Mouse (Mus musculus): ENCODE measurements around the gene Tbc1d4.

The Tbc1d4 gene

DNA sequence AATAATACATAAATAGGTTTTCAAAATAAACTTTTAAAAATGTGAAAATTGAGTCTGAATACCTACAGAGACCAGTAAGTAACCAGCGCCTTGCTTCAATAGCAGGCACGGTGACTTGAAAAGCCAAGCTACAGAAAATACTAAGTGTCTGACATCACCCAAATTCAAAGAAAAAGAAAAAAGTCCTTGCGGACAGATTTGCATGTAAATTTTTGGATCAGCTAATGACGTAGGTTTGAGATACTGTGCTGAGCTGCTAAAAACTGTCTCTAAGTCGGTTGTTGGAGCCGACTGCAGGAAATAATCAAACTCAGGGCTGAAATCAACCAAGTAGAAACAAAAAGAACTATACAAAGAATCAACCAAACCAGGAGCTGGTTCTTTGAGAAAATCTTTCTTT, 107.1 kb downstream of the Tbc1d4 start:
- DNase-seq (ENCODE audit: low spot score) = no peak

DNA sequence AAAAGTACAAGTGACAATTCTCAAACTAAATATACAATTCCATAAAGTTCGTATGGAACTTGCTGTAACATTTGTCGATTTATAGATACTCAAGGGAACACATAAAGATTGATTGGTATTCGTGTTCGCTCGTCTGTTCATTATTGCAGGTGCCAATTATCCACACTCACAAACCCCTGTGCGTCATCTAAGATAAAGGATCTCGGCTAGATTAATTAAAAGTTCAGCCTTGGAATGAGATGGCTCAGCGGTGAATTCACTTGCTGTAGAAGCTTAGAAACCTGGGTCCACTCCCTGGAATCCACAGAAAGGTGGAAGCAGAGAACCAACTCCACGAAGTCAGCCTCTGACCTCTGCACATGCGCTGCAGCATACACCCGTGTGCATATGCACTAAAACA, 107.5 kb downstream of the Tbc1d4 start:
- no peak for DNase-seq (ENCODE audit: low spot score)

GRCm38 (mm10) chr14:101500826-101501225, 108.2 kb downstream of the Tbc1d4 start:
- DNase-seq (ENCODE audit: low spot score) = no peak

GRCm38 (mm10) chr14:101499838-101500237, 109.2 kb downstream of the Tbc1d4 start:
- DNase-seq (ENCODE audit: low spot score) = no peak

DNA sequence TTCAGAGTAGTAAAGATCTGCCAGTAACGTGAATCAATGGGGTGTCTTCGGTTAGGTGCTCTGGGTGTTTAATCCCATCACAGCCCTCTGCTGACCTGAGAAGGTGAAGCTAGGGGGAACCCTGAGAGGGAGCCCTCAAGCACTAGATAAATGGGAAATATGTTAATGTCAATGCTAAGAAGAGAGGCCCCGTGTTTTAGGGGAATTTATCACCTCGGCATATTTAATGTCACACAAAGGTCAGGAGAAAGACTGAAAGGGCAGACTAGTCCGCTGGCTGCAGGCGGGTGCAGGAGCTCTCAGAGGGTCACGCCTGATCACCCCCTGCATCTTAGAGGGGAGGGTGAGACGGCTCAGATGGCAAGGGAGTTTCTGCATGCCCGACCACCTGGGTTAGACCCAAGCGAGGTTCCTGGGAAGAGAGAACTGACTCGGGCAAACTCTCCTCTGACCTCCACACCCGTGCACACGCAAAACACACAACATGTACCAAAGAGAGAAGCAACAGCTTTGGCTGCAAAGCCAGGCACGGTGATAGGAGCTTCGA, 120.7 kb downstream of the Tbc1d4 start:
- no peak for DNase-seq (ENCODE audit: low spot score)

DNA sequence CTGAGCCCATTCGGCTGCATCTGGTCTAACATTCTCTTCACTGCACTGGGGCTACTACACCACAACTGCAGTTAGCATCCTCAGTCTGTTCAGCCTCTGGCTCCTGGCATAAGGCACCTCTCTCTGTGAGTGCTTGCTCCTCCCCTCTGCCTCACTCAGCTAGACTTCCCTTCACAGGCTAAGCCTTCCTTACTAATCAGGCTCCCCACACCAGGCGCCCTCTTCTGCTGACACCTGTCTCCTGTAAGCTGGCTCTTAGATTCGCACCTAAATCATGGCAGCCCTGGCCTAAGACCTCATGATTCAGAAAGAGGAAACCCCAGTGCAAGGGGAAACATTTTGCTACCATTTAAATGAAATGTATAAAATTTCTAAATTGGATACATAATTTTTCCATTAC, 122.4 kb downstream of the Tbc1d4 start:
- DNase-seq (ENCODE audit: low spot score) = no peak

- DNase-seq (ENCODE audit: low spot score) = peak; percentile 71
Measured at GRCm38 (mm10) chr14:101483230-101483629, 125.8 kb downstream of the Tbc1d4 start.

DNA sequence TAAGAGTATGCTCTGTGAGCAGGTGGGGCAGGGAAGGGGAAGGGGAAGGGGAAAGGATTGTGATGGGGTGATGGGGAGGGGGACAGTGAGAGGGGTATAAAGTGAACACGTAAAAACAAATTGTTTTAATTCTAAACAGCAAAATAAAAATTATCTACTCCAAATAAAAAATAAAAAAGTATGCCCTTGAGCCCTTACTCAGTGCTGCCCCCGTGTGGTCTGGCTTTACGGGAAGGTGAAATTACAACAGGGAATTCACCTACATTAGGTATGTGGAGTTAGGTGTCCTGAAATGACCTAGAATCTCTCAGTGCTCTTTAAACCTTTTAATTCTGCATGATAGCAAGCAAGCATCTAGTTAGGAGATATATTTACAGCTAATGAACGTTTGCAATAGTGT, 126.7 kb downstream of the Tbc1d4 start:
- no peak for DNase-seq (ENCODE audit: low spot score)

GRCm38 (mm10) chr14:101481165-101481564, 127.8 kb downstream of the Tbc1d4 start:
- no peak for DNase-seq (ENCODE audit: low spot score)

DNA sequence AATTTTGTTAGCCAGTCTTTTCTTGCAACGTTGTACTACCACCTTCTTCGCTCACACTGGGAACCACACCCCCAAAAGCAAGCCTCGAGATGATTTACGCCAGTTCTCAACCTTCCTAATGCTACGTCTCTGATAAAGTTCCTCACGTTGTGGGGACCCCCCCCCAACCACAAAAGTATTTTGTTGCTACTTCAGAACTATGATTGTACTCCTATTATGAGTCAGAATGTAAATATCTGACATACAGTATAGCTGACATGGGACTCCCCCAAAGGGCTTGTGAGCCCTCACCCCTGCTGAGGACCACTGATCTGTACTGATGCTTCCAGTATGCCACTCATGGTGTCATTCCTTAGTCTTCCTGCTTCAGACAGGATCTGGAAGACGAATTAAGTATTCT, 128.4 kb downstream of the Tbc1d4 start:
- DNase-seq (ENCODE audit: low spot score) = no peak

GRCm38 (mm10) chr14:101477827-101478220, 131.2 kb downstream of the Tbc1d4 start:
- DNase-seq (ENCODE audit: low spot score) = no peak

GRCm38 (mm10) chr14:101477081-101477826, 131.7 kb downstream of the Tbc1d4 start:
- no peak for DNase-seq (ENCODE audit: low spot score)

- DNase-seq (ENCODE audit: low spot score) = no peak
Measured at GRCm38 (mm10) chr14:101469475-101470093, 139.4 kb downstream of the Tbc1d4 start.

- DNase-seq (ENCODE audit: low spot score) = no peak
Measured at GRCm38 (mm10) chr14:101468143-101468542, 140.8 kb downstream of the Tbc1d4 start.

- DNase-seq (ENCODE audit: low spot score) = no peak
Measured at GRCm38 (mm10) chr14:101467532-101467931, 141.5 kb downstream of the Tbc1d4 start.

- no peak for DNase-seq (ENCODE audit: low spot score)
Measured at GRCm38 (mm10) chr14:101466521-101466920, 142.5 kb downstream of the Tbc1d4 start.

DNA sequence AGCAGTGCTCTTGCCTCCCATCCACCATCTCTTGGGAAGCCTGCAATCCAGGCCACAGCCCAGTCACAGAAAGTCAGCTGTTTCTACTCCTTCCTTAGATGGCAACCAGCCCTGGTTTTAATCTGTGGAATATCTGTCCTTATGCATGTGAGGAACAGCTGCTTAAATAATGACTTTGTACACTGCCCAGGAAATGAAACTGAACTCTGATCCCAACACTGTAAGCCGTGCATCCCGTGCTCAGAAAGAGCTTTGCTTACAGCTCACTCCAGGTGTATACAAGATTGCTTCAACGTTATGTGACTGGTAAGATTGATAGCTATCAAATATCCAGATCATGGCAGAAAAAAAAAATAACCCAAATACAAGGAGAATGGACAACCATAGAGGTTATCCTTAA, 143.1 kb downstream of the Tbc1d4 start:
- no peak for DNase-seq (ENCODE audit: low spot score)

GRCm38 (mm10) chr14:101460768-101461167, 148.2 kb downstream of the Tbc1d4 start:
- DNase-seq (ENCODE audit: low spot score) = peak; percentile 17

DNA sequence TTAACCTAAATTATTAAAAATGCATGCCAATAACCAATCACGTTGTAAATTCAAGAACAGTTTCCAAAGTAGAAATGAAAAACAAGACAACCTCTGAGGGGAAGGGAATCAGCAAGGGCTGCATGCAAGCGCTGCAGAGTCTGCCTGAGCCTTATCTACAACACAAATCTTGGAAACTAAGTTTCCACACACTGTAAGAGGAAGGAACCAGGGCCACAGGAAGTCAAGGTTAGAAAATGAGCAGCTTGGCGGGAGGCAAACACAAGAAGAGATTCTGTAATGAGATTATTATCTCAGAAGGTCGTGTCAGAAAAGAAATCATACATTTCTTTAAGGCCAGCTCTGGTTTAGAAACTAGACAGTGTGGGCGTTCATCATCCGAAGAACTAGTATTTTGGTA, 156.1 kb downstream of the Tbc1d4 start:
- DNase-seq (ENCODE audit: low spot score) = no peak

DNA sequence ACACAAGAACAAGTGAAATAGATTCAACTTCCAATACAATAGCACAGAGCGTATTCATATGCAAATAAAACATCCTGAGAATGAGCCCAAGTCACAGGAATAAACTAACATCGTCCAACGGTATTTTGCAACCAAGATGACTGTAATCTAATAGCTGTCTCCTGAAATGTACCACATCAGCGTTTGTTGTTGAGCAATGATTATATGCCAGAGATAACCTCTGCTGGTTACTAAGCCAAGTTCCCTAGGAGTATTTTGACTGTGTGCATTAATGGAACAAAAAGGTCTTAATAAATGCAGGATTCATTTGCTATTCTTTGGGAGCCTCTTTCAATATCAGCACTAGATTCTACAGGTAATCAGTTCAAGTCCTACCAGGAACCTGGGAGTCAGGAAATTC, 161.1 kb downstream of the Tbc1d4 start:
- no peak for DNase-seq (ENCODE audit: low spot score)

DNA sequence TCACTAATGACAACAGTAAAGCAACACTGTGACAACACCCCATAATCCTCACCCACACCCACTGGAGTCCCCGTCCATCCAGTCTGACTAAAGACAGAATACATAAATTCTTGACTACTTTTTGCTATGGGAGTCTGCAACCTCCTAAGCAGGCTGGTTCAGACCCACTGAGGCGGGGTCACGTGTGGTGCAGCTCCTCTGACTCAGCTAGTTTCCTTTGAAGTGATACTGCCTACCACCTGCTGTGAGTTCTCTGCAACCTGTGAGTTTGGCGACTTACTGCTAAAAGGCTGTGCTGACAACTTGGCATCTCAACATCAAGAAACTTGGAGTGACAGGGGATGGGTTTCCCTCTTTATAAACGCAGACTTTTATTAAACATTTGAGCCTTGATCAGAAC, 163.8 kb downstream of the Tbc1d4 start:
- DNase-seq (ENCODE audit: low spot score) = no peak

GRCm38 (mm10) chr14:101437925-101438324, 171.1 kb downstream of the Tbc1d4 start:
- DNase-seq (ENCODE audit: low spot score) = no peak

- no peak for DNase-seq (ENCODE audit: low spot score)
Measured at GRCm38 (mm10) chr14:101430536-101430935, 178.5 kb downstream of the Tbc1d4 start.
